9 mouse cellular contexts compared by ENCODE assay signal in genomic region chr12:8511037-8511882, GRCm38 (mm10). TPM values are rescaled to one million over a fixed set of nuclear protein-coding genes. Genes with fewer than 3 reads are reported as not detected.
DNase-seq lines count a peak whose midpoint lies in the region; ATAC-seq and TF ChIP-seq lines count a peak whose summit lies in the region.
"Had no signal": no experiment of that assay in that cellular context is flagged by ENCODE, and none has a peak within 500 bp of the region (broad histone marks: within the 10 kb centered on the region; RNA-seq: fewer than 3 reads in every experiment).

No protein-coding gene starts in this region.

- H3K36me3 ChIP-seq in liver, adult 2 months (ENCODE audit: control insufficient read depth, insufficient read depth, low read length) = no peaks in the 10 kb centered on the region
- no peaks in the 10 kb centered on the region for H3K36me3 ChIP-seq in liver, embryonic 11.5 days (ENCODE audit: control insufficient read depth, insufficient read depth, low read length)
- no peaks in the 10 kb centered on the region for H3K36me3 ChIP-seq in macrophage (ENCODE audit: inconsistent target)
- no peaks in the 10 kb centered on the region for H3K36me3 ChIP-seq in midbrain, embryonic 13.5 days

- H3K79me2 ChIP-seq in liver, adult 2 months (ENCODE audit: control insufficient read depth, insufficient read depth, low read length) = no peaks in the 10 kb centered on the region
- peaks cover 49% of the 10 kb centered on the region; the same call in 1 of the 2 replicates for H3K79me2 ChIP-seq in macrophage (ENCODE audit: inconsistent target)

- no peak for TF ChIP-seq POLR2A in liver, adult 2 months (IDR thresholded peaks at IDR 0.05; ENCODE audit: extremely low read depth, insufficient read depth, low read length)

- H3K9ac ChIP-seq in liver, adult 2 months (ENCODE audit: low read depth, low read length) = 0 out of 2 replicates have a peak overlapping the region, but pooled peaks have one; percentile 21
- H3K9ac ChIP-seq in liver, embryonic 11.5 days (ENCODE audit: low read depth, low read length) = no peak overlapping the region
- H3K9ac ChIP-seq in midbrain, embryonic 13.5 days (replicated peaks) = no peak overlapping the region

- H3K4me2 ChIP-seq in liver, embryonic 11.5 days = no peak overlapping the region
- no peak overlapping the region for H3K4me2 ChIP-seq in midbrain, embryonic 13.5 days (replicated peaks)

- peak; percentile 64 for ATAC-seq in frontal cortex, adult (ENCODE audit: low TSS enrichment)
- no peak for ATAC-seq in liver, embryonic 11.5 days (replicated peaks; ENCODE audit: low FRiP score)
- ATAC-seq in common myeloid progenitor, adult 5-6 weeks (replicated peaks; ENCODE audit: low read depth, poor library complexity, severe bottlenecking) = peak; percentile 25; the same call in 1 of the 2 replicates
- no peak for ATAC-seq in midbrain, embryonic 13.5 days

- WGBS in liver, adult 2 months = 39% methylated on average over 18 of the region's 18 CpGs
- WGBS in liver, embryonic 11.5 days = 70% methylated on average over 18 of the region's 18 CpGs
- 69% methylated on average over 18 of the region's 18 CpGs for WGBS in macrophage (ENCODE audit: missing documents)
- WGBS in midbrain, embryonic 13.5 days = 83% methylated on average over 18 of the region's 18 CpGs

- H3K4me1 ChIP-seq in liver, adult 2 months (ENCODE audit: control insufficient read depth, insufficient read depth, low read length) = peaks cover 13% of the 10 kb centered on the region; the same call in 1 of the 2 replicates
- H3K4me1 ChIP-seq in liver, embryonic 11.5 days (replicated peaks; ENCODE audit: control insufficient read depth, insufficient read depth, low read length) = no peaks in the 10 kb centered on the region
- no peaks in the 10 kb centered on the region for H3K4me1 ChIP-seq in midbrain, embryonic 13.5 days (replicated peaks)

- H3K27me3 ChIP-seq in liver, adult 2 months (ENCODE audit: control insufficient read depth, insufficient read depth, low read length) = no peaks in the 10 kb centered on the region
- no peaks in the 10 kb centered on the region for H3K27me3 ChIP-seq in liver, embryonic 11.5 days (replicated peaks; ENCODE audit: control insufficient read depth, insufficient read depth, low read length)
- no peaks in the 10 kb centered on the region for H3K27me3 ChIP-seq in midbrain, embryonic 13.5 days

- peak overlapping the region; percentile 8 for H3K4me3 ChIP-seq in liver, adult 2 months (ENCODE audit: insufficient read depth, low read depth, low read length)
- H3K4me3 ChIP-seq in liver, embryonic 11.5 days (ENCODE audit: low read depth, low read length) = no peak overlapping the region
- H3K4me3 ChIP-seq in macrophage (ENCODE audit: inconsistent target) = peak overlapping the region; percentile 14
- no peak overlapping the region for H3K4me3 ChIP-seq in midbrain, embryonic 13.5 days (replicated peaks)
- H3K4me3 ChIP-seq: heart, adult 2 months had no signal

- H3K9me3 ChIP-seq in liver, embryonic 11.5 days (ENCODE audit: control insufficient read depth, low read length) = no peaks in the 10 kb centered on the region
- no peaks in the 10 kb centered on the region for H3K9me3 ChIP-seq in midbrain, embryonic 13.5 days

- TF ChIP-seq CTCF in liver, adult 2 months (IDR thresholded peaks at IDR 0.05; ENCODE audit: low read depth, low read length) = no peak

- H3K27ac ChIP-seq in liver, adult 2 months (replicated peaks; ENCODE audit: insufficient read depth, low read depth, low read length) = peak overlapping the region; percentile 54
- H3K27ac ChIP-seq in liver, embryonic 11.5 days (ENCODE audit: low read depth, low read length) = no peak overlapping the region
- H3K27ac ChIP-seq in macrophage = peak overlapping the region; percentile 76
- H3K27ac ChIP-seq in midbrain, embryonic 13.5 days = no peak overlapping the region
- H3K27ac ChIP-seq: heart, adult 2 months had no signal

- DNase-seq in frontal cortex, postnatal 25 days (ENCODE audit: low spot score in 2 of 2) = no peak
- DNase-seq in liver, adult 2 months (ENCODE audit: extremely low read depth, low read depth, low spot score) = peak; percentile 79
- no peak for DNase-seq in liver, embryonic 11.5 days (ENCODE audit: low spot score)
- DNase-seq in thymus, postnatal 36 days = no peak

RNA-seq across cellular contexts. Expression of gene Rhob, which starts 11.5 kb away (rescaled TPM):
- total RNA-seq in liver, adult 2 months (2014; rRNA removed) = 12.8 and 25.2 TPM in 2 replicates
- polyA plus RNA-seq in liver, adult 2 months (2012; rRNA removed) = 24.9 and 31.0 TPM in 2 replicates
- polyA plus RNA-seq in liver, embryonic 11.5 days (2014; fragmentation: Nextera tagmentation; extraction: Ambion mirVana) = 19.5 and 23.2 TPM in 2 replicates
- 35.8 and 43.3 TPM in 2 replicates for total RNA-seq in common myeloid progenitor, adult 5-6 weeks (2017)
- total RNA-seq in macrophage (2018; cell fraction: chromatin; rRNA removed) = 100 to 1,000 TPM in 6 of 26 experiments, 10 to 100 TPM in 20; 29.2 to 170 (median 66.5) TPM
- total RNA-seq in macrophage (2018; cell fraction: cytosol; rRNA removed) = 100 to 1,000 TPM in 16 of 26 experiments, 10 to 100 TPM in 10; 69.8 to 600 (median 172) TPM
- total RNA-seq in macrophage (2018; cell fraction: nucleus; rRNA removed) = 100 to 1,000 TPM in 18 of 26 experiments, 10 to 100 TPM in 8; 52.3 to 342 (median 141) TPM
- 52.5 to 182 TPM (median 116 TPM) in 3 replicates for polyA plus RNA-seq in macrophage (2018)
- 55.1 and 67.8 TPM in 2 replicates for polyA plus RNA-seq in midbrain, embryonic 13.5 days (2015; fragmentation: Nextera tagmentation; extraction: Ambion mirVana)

Comparison
In these comparisons a context has a peak if more than half of its experiments do, and no peak if none do; other contexts are left out.
1. H3K27ac ChIP-seq: peak in liver, adult 2 months (single experiment) and macrophage (single experiment); none in liver, embryonic 11.5 days (single experiment) and midbrain, embryonic 13.5 days (single experiment).
2. H3K4me3 ChIP-seq: peak in liver, adult 2 months (single experiment) and macrophage (single experiment); none in liver, embryonic 11.5 days (single experiment) and midbrain, embryonic 13.5 days (single experiment).
3. ATAC-seq: peak in frontal cortex, adult (single experiment) and common myeloid progenitor, adult 5-6 weeks (single experiment); none in liver, embryonic 11.5 days (single experiment) and midbrain, embryonic 13.5 days (single experiment).